Mouse (Mus musculus) heart, embryonic 11.5 days (tissue): ENCODE data around the gene Sfta2. TPM values are rescaled to one million over a fixed set of nuclear protein-coding genes. Genes with fewer than 3 reads are reported as not detected.

ENCODE experiments used
- ATAC-seq: fragments of 200-750 bp; cut with Nextera tagmentation; replicated peaks from 2 replicates; pipeline ENCODE4 v1.8.0; 2017; ENCODE audit warnings: moderate library complexity; ENCODE audit not compliant: insufficient number of reproducible peaks, low FRiP score, low TSS enrichment
- H3K27ac ChIP-seq: fragments of 300-500 bp; sonication (generic); 2 replicates; pipeline ENCODE4 v1.5.1; 2014; ENCODE audit warnings: mild to moderate bottlenecking, low read depth, low read length
- H3K27me3 ChIP-seq: fragments of 300-500 bp; sonication (generic); 2 replicates; pipeline ENCODE4 v1.6.1; 2014; ENCODE audit warnings: mild to moderate bottlenecking, low read length, mixed read lengths; ENCODE audit not compliant: control insufficient read depth, insufficient read depth
- H3K36me3 ChIP-seq: fragments of 300-500 bp; sonication (generic); 2 replicates; pipeline ENCODE4 v1.6.1; 2014; ENCODE audit warnings: mild to moderate bottlenecking, low read length, moderate library complexity, mixed read lengths; ENCODE audit not compliant: control insufficient read depth, insufficient read depth
- H3K4me1 ChIP-seq: fragments of 300-500 bp; sonication (generic); 2 replicates; pipeline ENCODE4 v1.6.1; 2014; ENCODE audit warnings: low read length; ENCODE audit not compliant: control insufficient read depth, insufficient read depth
- H3K4me2 ChIP-seq: fragments of 300-500 bp; sonication (generic); 2 replicates; pipeline ENCODE4 v1.6.1; 2014; ENCODE audit warnings: mild to moderate bottlenecking, moderate library complexity
- H3K4me3 ChIP-seq: fragments of 300-500 bp; sonication (generic); 2 replicates; pipeline ENCODE4 v1.5.1; 2014; ENCODE audit warnings: low read depth, low read length
- H3K9ac ChIP-seq: fragments of 300-500 bp; sonication (generic); 2 replicates; pipeline ENCODE4 v1.6.1; 2014; ENCODE audit warnings: mild to moderate bottlenecking, low read depth, low read length, moderate library complexity
- H3K9me3 ChIP-seq: fragments of 300-500 bp; sonication (generic); replicated peaks from 2 replicates; pipeline ENCODE4 v1.6.1; 2016; ENCODE audit warnings: low read length; ENCODE audit not compliant: control insufficient read depth
- WGBS: fragments of 180-500 bp; shearing (Covaris S2); extraction: QIAGEN DNeasy Blood & Tissue Kit; methylation state at CpG from one replicate; pipeline ENCODE4 v1.1.7; 2014; ENCODE audit not compliant: insufficient replicate concordance; 5-methylcytosine and 5-hydroxymethylcytosine counted together
- polyA plus RNA-seq: library from polyadenylated mRNA; unstranded; fragments of >200 nt; fragmentation: Nextera tagmentation; extraction: Ambion mirVana; gene quantifications from 2 replicates; pipeline ENCODE4 v1.2.1, GENCODE M21; 2014

Gene Sfta2
- not detected in 2 replicates for polyA plus RNA-seq

GRCm38 (mm10) chr17:35601249-35601648 lies at the start of gene Sfta2:
TSS of gene Sfta2 (plus strand) at chr17:35601549.
- WGBS: 60% methylated on average over 2 of the region's 2 CpGs
- Histone ChIP-seq H3K4me3 (no peak within 1 kb of the TSS), H3K27ac (no peak within 1 kb of the TSS), H3K36me3 (no peaks in the 10 kb centered on the region), H3K27me3 (no peaks in the 10 kb centered on the region), H3K4me2 (no peak within 1 kb of the TSS), H3K4me1 (no peaks in the 10 kb centered on the region), H3K9ac (no peak within 1 kb of the TSS), H3K9me3 (no peaks in the 10 kb centered on the region)
- no peak for ATAC-seq

- WGBS: 72% methylated on average over 10 of the region's 10 CpGs
- Histone ChIP-seq H3K9ac (peak within 1 kb of the TSS; percentile 2; the same call in 1 of the 2 replicates), H3K27ac (0 out of 2 replicates have a peak within 1 kb of the TSS, but pooled peaks have one; percentile 24)
These were observed 49.4 kb upstream of the Sfta2 start, which contains the start of gene Cdsn for GRCm38 (mm10) chr17:35551881-35552414. TSS of gene Cdsn (plus strand) at chr17:35552128.

DNA sequence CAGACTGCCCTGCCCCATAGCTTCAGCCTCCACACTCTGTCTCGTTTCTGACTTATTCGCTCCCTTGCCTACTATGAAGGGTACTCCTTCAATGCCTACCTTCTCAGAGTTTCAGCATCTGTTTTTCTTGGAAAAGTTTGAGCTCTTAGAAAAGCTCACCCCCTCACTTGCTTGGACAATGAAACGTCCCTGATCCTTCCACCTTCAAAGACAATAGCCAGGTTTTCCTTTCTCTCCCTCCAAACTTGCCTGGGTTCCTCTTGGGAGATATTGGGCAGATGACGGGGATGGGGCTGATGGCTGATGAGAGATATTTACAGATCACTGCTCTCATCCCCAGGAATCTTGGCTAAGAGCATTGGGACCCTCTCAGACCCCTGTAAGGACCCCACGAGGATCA lies 47.0 kb upstream of the Sfta2 start:
- H3K27ac ChIP-seq: no peak overlapping the region
- no peaks in the 10 kb centered on the region for H3K9me3 ChIP-seq
- no peaks in the 10 kb centered on the region for H3K36me3 ChIP-seq
- H3K4me3 ChIP-seq: no peak overlapping the region
- peaks cover 8% of the 10 kb centered on the region for H3K4me1 ChIP-seq
- 76% methylated on average over 5 of the region's 5 CpGs for WGBS
- ATAC-seq: no peak
- H3K9ac ChIP-seq: no peak overlapping the region
- no peak overlapping the region for H3K4me2 ChIP-seq
- no peaks in the 10 kb centered on the region for H3K27me3 ChIP-seq

More at GRCm38 (mm10) chr17:35551881-35552414, 49.4 kb upstream of the Sfta2 start, which contains the start of gene Cdsn:
- Histone ChIP-seq H3K4me2 (no peak within 1 kb of the TSS), H3K9me3 (no peaks in the 10 kb centered on the region), H3K27me3 (no peaks in the 10 kb centered on the region), H3K36me3 (no peaks in the 10 kb centered on the region), H3K4me3 (no peak within 1 kb of the TSS), H3K4me1 (peaks cover 12% of the 10 kb centered on the region)
- ATAC-seq: no peak

DNA sequence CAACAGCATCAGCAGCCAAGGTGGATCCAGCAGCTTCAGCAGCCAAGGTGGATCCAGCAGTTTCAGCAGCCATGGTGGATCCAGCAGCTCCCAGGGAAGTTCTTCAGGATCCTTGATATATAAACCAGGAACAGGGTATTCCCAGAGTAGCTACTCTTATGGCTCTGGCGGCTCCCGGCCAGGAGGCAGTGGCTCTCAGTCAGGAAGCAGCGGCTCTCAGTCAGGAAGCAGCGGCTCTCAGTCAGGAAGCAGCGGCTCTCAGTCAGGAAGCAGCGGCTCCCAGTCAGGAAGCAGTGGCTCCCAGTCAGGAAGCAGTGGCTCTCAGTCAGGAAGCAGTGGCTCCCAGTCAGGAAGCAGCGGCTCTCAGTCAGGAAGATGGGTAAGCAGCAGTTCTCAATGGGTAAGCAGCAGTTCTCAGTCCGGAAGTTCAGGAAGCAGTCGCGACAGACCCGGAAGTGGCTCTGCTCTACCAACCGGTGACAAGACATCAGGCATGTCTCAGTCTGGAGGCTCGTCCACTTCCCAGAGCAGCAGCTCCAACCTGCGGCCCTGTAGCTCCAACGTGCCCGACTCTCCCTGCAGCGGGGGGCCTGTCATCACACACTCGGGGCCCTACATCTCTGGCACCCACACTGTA lies 46.5 kb upstream of the Sfta2 start:
- Histone ChIP-seq H3K9ac (no peak overlapping the region), H3K4me2 (no peak overlapping the region), H3K4me3 (no peak overlapping the region), H3K9me3 (no peaks in the 10 kb centered on the region), H3K27ac (no peak overlapping the region), H3K27me3 (no peaks in the 10 kb centered on the region), H3K4me1 (peaks cover 5% of the 10 kb centered on the region), H3K36me3 (no peaks in the 10 kb centered on the region)
- ATAC-seq: no peak
- WGBS: 85% methylated on average over 18 of the region's 18 CpGs

DNA sequence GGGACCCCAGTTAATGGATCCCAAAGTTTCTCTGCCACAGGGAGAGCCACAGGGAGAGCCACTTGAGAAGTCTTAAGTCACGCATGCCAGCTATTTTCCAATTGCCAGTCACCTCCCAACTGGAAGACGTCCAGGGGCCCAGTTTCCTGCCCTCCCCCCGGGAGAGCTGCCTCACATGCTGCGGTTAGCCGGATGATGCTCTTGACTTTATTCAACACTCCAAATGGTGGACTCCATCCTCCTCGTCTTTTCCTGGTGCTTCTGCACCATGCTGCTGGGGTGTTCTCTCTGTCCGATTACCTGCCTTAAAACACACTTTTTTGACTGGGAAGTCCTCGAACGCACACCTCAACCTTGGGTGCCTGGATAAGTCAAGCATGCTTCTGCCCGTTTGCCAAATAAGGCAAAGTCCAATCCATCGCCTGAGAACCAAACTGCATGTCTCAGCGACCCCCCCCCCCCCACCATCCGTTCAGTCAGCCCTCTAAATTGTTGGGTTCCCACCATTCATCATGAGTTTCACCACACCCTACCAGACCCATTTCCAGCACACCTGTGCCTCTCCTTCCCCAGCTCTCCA lies 45.1 kb upstream of the Sfta2 start:
- WGBS: 84% methylated on average over 12 of the region's 13 CpGs
- H3K4me1 ChIP-seq: no peaks in the 10 kb centered on the region; the same call in 1 of the 2 replicates
- no peak overlapping the region for H3K27ac ChIP-seq
- H3K4me3 ChIP-seq: no peak overlapping the region
- no peaks in the 10 kb centered on the region for H3K36me3 ChIP-seq
- H3K4me2 ChIP-seq: no peak overlapping the region
- H3K9me3 ChIP-seq: no peaks in the 10 kb centered on the region
- no peaks in the 10 kb centered on the region for H3K27me3 ChIP-seq
- H3K9ac ChIP-seq: no peak overlapping the region
- no peak for ATAC-seq

DNA sequence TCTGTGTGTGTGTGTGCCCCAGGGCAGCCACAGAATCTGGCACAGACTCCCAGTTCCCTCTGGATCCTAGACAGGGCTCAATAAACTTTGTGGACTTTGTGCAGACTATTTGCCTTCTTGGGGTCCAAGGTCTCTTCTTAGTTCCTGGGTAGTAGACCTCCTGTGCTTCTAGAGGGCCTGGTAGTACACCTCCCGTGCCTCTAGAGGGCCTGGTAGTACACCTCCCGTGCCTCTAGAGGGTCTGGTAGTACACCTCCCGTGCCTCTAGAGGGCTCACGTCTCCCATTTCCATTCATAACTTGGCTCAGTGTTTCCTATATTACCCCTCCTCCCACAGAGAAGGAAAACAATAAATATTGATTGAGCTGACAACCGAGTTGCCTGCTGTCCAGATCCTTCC lies 44.5 kb upstream of the Sfta2 start:
- no peaks in the 10 kb centered on the region for H3K9me3 ChIP-seq

DNA sequence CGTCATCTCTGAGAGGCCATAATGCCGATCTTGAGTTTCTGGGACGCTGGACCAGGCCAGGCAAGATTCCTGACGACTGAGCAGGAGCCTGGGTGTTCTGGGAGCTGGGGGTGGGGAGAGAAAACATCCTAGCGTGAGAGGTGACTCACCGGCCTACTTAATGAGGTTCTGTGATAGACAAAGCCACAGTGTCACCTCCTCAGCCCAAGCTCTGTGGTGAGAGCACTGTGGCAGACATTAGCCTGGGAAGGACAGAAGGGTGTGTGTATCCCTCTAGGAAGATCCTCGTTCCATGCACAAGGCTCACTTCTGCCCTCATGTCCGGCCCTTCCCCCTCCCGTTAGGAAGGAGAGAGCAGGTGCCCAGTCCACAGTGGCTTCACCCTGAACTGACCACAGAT lies 44.0 kb upstream of the Sfta2 start:
- 64% methylated on average over 9 of the region's 9 CpGs for WGBS

More for the DNA sequence above, 44.5 kb upstream of the Sfta2 start:
- WGBS: 34% methylated on average over 5 of the region's 5 CpGs
- no peak overlapping the region for H3K4me2 ChIP-seq
- no peaks in the 10 kb centered on the region for H3K36me3 ChIP-seq
- no peaks in the 10 kb centered on the region for H3K27me3 ChIP-seq
- H3K4me3 ChIP-seq: no peak overlapping the region
- H3K9ac ChIP-seq: no peak overlapping the region
- ATAC-seq: no peak
- H3K4me1 ChIP-seq: no peaks in the 10 kb centered on the region
- no peak overlapping the region for H3K27ac ChIP-seq

DNA sequence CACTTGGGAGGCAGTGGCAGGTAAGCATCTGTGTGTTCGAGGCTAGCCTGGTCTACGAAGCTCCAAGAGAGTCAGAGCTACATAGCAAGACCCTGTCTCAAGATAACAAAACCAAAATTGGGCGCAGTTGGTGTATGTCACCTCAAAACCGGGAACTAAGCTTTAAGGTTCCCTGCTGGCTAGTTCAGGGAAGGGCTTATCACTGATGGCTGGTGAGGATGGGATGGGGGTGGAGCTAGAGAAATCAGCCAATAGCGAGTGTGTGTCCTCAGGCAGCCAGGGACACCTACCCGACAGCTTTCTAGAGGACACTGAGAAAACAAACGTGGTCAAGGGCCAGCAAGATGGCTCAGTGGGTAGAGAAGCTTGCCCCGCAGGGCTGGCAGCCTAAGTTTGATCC lies 43.1 kb upstream of the Sfta2 start:
- Histone ChIP-seq H3K27me3 (no peaks in the 10 kb centered on the region), H3K9me3 (no peaks in the 10 kb centered on the region), H3K27ac (no peak overlapping the region), H3K4me3 (no peak overlapping the region), H3K4me1 (no peaks in the 10 kb centered on the region), H3K9ac (no peak overlapping the region), H3K36me3 (no peaks in the 10 kb centered on the region), H3K4me2 (no peak overlapping the region)
- no peak for ATAC-seq
- WGBS: 42% methylated on average over 8 of the region's 8 CpGs

More for the DNA sequence above, 44.0 kb upstream of the Sfta2 start:
- Histone ChIP-seq H3K27ac (no peak overlapping the region), H3K36me3 (no peaks in the 10 kb centered on the region), H3K27me3 (no peaks in the 10 kb centered on the region), H3K4me1 (no peaks in the 10 kb centered on the region), H3K9me3 (no peaks in the 10 kb centered on the region), H3K9ac (no peak overlapping the region), H3K4me2 (no peak overlapping the region), H3K4me3 (no peak overlapping the region)
- no peak for ATAC-seq
